Mouse (Mus musculus) MEL (cell line): ENCODE measurements around the gene Hist1h3i.

Source experiments
- BHLHE40 ChIP-seq: IDR thresholded peaks from 2 replicates; pipeline ENCODE4 v1.6.1; 2012; ENCODE audit warnings: low read depth, mild to moderate bottlenecking, inconsistent platforms, low read length, improper control_type of control experiment, borderline replicate concordance
- CHD2 ChIP-seq: IDR thresholded peaks from 2 replicates; pipeline ENCODE4 v1.6.1; 2011; ENCODE audit warnings: low read length, improper control_type of control experiment
- CTCF ChIP-seq, 3 experiments: IDR thresholded peaks in 2 of 3; conservative IDR thresholded peaks in 1 of 3; 2 replicates each; pipeline ENCODE4 v1.5.1; 2011 to 2012; ENCODE audit warnings: low read length in 3 of 3, low read depth in 2 of 3, mild to moderate bottlenecking in 2 of 3, improper control_type of control experiment in 1 of 3, inconsistent platforms in 1 of 3, mixed read lengths in 1 of 3, moderate library complexity in 1 of 3; ENCODE audit not compliant: control insufficient read depth in 1 of 3, insufficient read depth in 1 of 3, poor library complexity in 1 of 3, severe bottlenecking in 1 of 3
- E2F4 ChIP-seq: IDR thresholded peaks from 2 replicates; pipeline ENCODE4 v1.6.1; 2011; ENCODE audit warnings: low read depth, low read length, improper control_type of control experiment, borderline replicate concordance
- GABPA ChIP-seq: IDR thresholded peaks from 2 replicates; pipeline ENCODE4 v1.6.1; 2012; ENCODE audit warnings: low read depth, mild to moderate bottlenecking, inconsistent platforms, low read length, improper control_type of control experiment, moderate library complexity
- GATA1 ChIP-seq: IDR thresholded peaks from 2 replicates; pipeline ENCODE4 v1.6.1; 2011; ENCODE audit warnings: low read depth, low read length, improper control_type of control experiment
- MAX ChIP-seq: IDR thresholded peaks from 2 replicates; pipeline ENCODE4 v1.6.1; 2011; ENCODE audit warnings: low read length, improper control_type of control experiment
- MEF2A ChIP-seq: IDR thresholded peaks from 2 replicates; pipeline ENCODE4 v1.6.1; 2014; ENCODE audit warnings: low read depth, mild to moderate bottlenecking, inconsistent platforms, low read length, improper control_type of control experiment; ENCODE audit not compliant: poor library complexity, insufficient replicate concordance, severe bottlenecking; ENCODE audit errors: extremely low read depth
- MXI1 ChIP-seq: IDR thresholded peaks from 2 replicates; pipeline ENCODE4 v1.6.1; 2011; ENCODE audit warnings: mild to moderate bottlenecking, low read depth, low read length, improper control_type of control experiment
- POLR2A ChIP-seq, 2 experiments: IDR thresholded peaks; 2 replicates each; pipeline ENCODE4 v1.6.1; 2011 to 2012; ENCODE audit warnings: low read length in 2 of 2, mild to moderate bottlenecking in 2 of 2, control low read depth in 1 of 2, improper control_type of control experiment in 1 of 2, low read depth in 1 of 2, moderate library complexity in 1 of 2; ENCODE audit not compliant: control insufficient read depth in 1 of 2, insufficient read depth in 1 of 2, poor library complexity in 1 of 2
- POLR2AphosphoS5 ChIP-seq: IDR thresholded peaks from 2 replicates; pipeline ENCODE4 v1.6.1; 2012; ENCODE audit warnings: low read depth, borderline replicate concordance, mild to moderate bottlenecking, inconsistent platforms, low read length, moderate library complexity, mixed read lengths
- SIN3A ChIP-seq: IDR thresholded peaks from 2 replicates; pipeline ENCODE4 v1.6.1; 2012; ENCODE audit warnings: low read length, improper control_type of control experiment, inconsistent platforms
- TCF12 ChIP-seq: IDR thresholded peaks from 2 replicates; pipeline ENCODE4 v1.6.1; 2014; ENCODE audit warnings: low read depth, mild to moderate bottlenecking, inconsistent platforms, low read length, improper control_type of control experiment, moderate library complexity
- ZKSCAN1 ChIP-seq: IDR thresholded peaks from 2 replicates; pipeline ENCODE4 v1.6.1; 2012; ENCODE audit warnings: low read depth, mild to moderate bottlenecking, inconsistent platforms, low read length, improper control_type of control experiment, moderate library complexity

DNA sequence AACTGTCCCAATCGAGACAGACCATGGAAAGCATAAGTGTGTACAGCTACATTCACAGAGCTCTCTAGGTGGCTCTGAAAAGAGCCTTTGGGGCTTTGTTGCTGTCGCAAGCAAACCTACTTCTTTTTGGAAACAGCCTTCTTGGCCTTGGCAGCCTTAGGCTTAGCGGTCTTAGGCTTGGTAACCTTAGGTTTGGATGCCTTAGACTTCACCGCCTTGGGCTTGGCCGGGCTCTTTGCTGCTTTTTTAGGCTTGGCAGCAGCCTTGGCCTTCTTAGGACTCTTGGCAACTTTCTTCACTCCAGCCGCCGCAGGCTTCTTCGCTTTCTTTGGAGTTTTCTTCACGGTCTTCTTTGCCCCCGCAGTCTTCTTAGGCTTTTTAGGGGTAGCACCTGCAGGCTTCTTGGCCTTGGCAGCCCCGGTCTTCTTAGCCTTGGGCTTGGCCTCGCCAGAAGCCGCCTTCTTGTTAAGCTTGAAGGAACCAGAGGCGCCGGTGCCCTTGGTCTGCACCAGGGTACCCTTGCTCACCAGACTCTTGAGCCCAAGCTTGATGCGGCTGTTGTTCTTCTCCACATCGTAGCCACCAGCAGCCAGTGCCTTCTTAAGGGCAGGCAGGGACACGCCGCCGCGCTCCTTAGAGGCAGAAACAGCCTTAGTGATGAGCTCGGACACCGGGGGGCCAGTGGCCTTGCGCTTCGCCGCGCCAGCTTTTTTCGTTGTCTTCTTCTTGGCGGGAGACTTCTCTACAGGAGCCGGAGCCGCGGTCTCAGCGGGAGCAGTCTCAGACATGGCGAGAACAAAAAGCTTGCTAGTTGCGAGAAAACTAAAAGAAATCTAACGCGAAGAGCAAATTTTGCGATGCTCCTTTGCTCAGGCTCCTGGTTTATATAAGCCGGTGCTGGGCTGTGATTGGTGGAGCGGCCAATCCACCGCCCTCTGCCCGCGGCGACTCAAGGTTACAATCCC, 3.1 kb downstream of the Hist1h3i start, which contains the start of gene Hist1h1b:
- TF ChIP-seq MAX (no peak), BHLHE40 (no peak), MXI1 (no peak), TCF12 (no peak), MEF2A (no peak), CTCF (IDR thresholded peaks at IDR 0.05 in 2 of 3, conservative IDR thresholded peaks at IDR 0.05 in 1 of 3; ENCODE audit: control insufficient read depth in 1 of 3, insufficient read depth in 1 of 3, low read depth in 2 of 3, low read length in 3 of 3, poor library complexity in 1 of 3, severe bottlenecking in 1 of 3) (0 out of 6 replicates have a peak, but pooled peaks of 1 of the 3 experiments have one; percentile 9), GABPA (no peak), POLR2AphosphoS5 (peak; percentile 97), SIN3A (no peak), ZKSCAN1 (no peak), E2F4 (no peak), GATA1 (no peak), POLR2A (IDR thresholded peaks at IDR 0.05; ENCODE audit: control insufficient read depth in 1 of 2, insufficient read depth in 1 of 2, low read depth in 1 of 2, low read length in 2 of 2, poor library complexity in 1 of 2) (peak in 1 of 2 experiments; percentile 97; a peak in 2 of 4 replicates), CHD2 (no peak)
